Mouse (Mus musculus) stomach, postnatal 0 days (tissue): ENCODE results near the gene Ndufb4.

Experiments used
- CTCF ChIP-seq: IDR thresholded peaks from 2 replicates; pipeline ENCODE4 v1.5.1; 2016; ENCODE audit warnings: antibody characterized with exemption, low read depth, mild to moderate bottlenecking, moderate library complexity
- EP300 ChIP-seq: optimal IDR thresholded peaks from 2 replicates; pipeline ENCODE3; 2016; ENCODE audit warnings: antibody characterized with exemption

DNA sequence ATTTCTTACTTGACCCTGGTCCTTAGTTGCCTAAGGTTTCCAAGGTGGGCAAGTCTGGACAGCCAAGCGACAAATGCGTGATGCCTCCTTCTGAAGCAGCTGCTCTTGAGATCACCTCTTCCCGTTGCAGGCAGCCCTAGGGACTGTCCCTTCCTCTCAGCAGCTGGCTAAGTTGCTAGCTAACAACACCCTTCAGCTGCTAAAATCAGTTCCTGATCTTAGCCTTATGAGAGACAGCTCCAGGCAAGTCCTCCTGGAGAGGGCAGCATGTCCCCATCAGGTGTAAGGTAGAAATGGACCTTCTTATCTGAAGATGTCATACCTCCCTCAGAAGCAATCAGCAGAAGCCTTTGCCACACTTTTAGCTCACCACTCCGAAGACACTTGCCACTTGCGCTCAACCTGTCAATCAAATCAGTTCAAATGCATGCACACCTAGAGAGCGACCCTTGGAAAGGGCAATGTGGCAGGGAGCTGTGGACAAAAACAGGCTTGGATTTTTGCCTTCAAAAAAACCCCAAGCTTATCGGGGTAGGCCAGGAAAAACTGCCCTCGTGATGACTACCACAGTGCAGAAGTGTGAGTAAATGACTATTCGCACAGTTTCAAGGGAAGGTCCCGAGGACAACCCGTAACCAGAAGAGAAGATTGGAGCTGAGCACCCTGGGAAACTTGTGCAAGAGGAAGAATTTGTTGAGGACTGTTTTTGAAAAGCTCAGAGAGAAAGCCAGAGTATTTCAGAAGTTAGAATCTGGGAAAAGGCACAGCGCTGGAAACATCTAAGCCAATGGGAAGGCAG lies 36.9 kb upstream of the Ndufb4 start:
- TF ChIP-seq CTCF = peak; percentile 64
- no peak for TF ChIP-seq EP300
